Mouse (Mus musculus) thymus, postnatal 4 days (tissue): Measurements from ENCODE around the gene Rab25.

Source experiments
- DNase-seq: peaks from one replicate; pipeline ENCODE4 v3.0.0; 2021

Rab25 gene

DNA sequence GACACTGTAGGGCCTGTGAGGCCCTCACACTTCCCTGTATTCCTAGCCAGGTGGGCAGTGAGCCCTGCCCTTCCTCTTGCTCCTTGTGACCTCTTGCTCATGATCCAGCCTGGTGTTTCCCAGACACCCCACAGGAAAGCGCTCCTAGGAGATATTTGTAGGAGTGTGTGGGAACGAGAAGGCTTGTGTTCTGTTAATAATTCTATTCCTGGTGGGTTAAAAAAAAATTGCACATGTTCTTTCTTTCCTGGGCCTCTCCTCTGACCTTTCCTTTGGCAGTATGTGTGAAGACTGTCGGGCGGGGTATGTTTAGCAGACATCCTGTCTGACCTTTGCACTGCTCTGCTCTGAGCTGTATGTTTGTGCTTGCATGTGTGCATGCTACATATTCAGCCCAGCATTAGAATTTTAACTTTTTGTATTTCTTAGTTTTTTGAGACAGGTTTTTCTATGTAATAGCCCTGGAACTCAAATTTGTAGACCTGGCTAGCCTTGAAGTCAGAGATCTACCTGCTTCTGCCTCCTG lies 18.5 kb upstream of the Rab25 start:
- no peak for DNase-seq

DNA sequence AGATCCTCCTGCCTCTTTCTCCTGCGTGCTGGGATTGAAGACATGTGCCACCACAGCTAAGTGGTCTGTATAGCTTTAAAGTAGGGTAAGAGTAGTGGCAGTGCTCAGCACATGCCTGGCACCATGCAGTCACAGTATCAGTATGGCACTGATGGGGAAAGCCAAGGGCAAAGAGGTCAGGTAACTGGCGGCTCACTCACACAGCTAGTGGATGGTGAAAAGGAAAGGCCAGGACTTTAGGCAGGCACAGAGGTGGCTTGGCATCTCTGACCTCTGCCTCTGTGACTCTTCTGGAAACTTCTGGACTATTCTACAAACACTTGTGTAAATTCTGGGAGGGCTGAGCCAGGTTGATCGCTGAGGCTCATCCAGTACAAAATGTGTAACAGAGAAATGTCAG lies 18.0 kb upstream of the Rab25 start:
- no peak for DNase-seq

DNA sequence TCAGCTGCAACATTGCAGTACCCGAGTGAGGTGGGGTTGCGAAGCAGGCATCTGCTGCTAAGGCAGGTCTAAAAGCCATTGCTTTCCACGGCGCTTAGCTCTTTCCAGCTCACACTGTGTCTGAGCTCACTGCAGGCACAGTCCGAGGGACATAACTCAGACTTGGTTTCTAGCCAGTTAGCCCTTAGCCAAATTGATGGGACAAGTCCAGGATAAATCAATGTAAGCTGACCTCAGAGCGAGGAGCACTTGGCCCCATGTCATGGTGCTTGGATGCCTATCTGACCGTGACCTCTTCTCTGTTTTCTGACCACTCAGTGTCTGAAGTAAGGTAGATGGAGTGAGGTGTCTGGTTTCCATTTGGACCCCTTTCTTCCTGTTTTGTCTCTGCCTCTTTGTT lies 15.9 kb upstream of the Rab25 start:
- no peak for DNase-seq

DNA sequence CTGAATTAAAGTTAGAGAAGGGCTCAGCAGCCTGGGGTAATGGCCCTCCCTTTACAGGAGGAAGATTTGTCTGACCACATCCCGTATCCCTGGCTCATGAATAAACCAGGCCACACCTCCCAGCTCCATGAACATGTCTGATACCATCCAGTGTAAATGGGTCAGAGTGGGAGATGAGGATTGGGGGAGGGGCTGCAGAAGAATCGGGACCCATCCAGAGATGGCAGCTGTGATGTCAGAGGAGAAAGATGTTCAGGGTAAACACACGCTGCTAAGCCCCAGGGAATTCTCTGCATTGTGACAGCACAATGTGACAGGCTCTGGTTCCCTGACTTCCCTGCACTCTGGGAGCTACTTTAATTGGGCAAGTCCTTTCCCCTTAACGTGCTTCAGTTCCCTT lies 15.3 kb upstream of the Rab25 start:
- no peak for DNase-seq

DNA sequence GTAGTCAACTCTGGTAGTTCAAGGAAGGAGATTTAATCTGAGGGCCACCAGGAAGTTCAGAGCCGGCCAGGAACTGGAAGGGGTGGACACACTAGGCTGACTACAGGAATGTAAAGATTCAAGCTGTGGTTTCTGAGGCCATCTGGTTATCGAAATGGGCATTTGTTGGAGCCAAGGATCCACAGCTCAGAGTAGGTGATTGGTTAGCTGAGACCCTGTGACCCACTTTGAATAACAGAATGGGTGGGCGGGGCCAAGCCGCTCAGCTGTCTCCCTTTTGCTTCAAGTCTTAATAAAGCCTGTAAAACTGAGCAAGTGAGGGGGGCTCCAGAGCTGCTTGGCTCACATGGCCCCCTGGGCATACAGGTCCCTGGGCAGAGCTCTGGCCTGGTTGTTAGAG lies 13.9 kb upstream of the Rab25 start:
- DNase-seq, result peak; percentile 46

DNA sequence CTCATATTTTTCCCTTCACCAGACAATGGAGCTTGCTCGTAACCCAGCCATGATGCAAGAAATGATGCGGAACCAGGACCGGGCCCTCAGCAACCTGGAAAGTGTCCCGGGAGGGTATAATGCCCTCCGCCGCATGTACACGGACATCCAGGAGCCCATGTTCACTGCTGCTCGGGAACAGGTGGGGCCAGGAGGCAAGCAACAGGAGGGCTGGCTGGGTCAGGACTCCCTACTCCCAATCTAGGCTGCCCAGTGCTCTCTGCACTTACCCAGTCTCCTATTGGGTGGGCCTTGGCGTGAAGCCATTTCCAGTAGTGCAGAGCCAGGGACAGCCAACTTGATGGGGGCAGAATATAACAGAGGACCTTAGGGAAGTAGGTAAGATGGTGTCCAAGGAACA lies 11.5 kb upstream of the Rab25 start:
- DNase-seq, result no peak

DNA sequence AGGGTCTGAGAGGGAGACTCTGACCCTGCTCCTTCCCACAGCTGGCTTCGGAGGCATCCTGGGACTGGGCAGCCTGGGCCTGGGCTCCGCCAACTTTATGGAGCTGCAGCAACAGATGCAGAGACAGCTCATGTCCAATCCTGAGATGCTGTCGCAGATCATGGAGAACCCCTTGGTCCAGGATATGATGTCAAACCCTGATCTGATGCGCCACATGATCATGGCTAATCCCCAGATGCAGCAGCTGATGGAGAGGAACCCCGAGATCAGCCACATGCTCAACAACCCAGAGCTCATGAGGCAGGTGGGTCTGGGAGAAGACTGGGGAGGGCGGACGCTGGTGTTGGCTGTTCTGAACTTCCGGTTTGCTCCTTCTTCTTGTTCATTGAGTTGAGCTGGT lies 8.5 kb upstream of the Rab25 start:
- DNase-seq, result no peak

DNA sequence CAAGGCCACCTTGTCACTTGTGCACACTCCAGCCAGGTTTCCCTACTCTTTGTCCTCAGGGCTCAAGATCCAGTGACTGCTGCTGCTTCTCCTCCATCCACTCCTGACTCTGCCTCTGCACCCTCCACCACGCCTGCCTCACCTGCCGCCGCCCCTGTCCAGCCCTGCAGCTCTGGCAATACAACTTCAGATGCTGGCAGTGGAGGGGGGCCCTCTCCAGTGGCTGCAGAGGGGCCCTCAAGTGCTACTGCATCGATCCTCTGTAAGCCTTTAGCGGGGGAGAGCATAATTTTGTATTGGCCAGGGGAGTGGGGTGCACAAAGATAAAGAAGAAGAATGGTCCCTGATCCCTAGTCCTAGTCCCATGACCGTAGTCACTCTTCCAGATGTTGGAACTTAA lies 7.6 kb upstream of the Rab25 start:
- no peak for DNase-seq

DNA sequence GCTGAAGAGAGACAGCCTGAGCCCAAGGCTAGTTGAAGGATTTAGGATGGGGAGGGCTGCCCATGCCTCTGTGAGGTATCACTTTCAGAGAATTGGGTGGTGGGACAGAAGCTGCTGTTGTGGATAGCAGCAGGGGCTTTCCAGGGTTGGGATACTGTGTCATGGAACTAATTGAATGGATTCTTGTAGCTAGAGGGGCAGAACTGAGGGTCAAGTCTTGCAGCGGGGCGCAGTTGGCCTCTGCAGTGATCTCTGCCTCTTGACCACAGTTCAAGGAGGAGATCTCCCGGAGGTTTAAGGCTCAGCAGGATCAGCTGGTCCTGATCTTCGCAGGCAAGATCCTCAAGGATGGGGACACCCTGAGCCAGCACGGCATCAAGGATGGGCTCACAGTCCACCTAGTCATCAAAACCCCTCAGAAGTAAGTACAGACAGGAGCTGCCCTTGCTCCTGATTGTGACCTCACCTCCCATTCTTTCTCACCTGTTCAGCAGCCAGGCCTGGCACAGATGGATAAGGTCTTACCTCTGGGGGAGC lies 7.0 kb upstream of the Rab25 start:
- no peak for DNase-seq

DNA sequence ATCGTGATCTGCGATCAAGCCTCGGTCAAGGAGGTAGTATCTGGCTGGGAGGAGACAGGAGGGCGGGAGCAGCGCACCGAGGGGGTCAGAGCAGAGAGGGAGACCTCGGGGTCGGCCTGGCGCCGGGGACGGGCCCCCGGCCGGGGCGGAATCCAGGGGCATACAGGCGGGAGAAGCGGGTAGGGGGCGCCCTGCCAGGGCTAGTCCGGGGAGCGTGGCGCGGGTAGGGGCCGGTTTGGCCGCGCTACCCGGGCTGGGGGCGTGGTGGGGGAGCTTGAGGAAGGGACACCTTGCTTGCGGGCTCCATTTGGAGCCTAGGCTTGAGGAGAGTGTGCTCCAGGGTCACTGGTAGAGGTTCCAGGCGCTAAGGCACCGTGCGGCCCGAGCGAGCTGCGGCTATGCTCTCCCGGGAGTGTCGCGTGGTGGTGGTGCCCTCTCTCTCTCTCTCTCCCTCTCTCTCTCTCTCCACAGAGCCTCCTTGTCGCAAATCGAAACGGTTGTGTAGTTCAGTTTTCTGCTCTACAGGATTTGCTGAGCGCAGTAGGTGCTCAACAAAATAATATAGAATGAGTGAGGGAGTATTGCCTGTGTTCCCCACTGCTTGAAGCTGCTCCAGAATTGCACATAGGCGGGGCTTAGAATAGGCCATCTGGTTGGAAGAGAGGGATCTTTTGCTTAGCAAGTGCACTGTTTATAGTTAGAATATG lies 5.9 kb upstream of the Rab25 start:
- peak; percentile 90 for DNase-seq

DNA sequence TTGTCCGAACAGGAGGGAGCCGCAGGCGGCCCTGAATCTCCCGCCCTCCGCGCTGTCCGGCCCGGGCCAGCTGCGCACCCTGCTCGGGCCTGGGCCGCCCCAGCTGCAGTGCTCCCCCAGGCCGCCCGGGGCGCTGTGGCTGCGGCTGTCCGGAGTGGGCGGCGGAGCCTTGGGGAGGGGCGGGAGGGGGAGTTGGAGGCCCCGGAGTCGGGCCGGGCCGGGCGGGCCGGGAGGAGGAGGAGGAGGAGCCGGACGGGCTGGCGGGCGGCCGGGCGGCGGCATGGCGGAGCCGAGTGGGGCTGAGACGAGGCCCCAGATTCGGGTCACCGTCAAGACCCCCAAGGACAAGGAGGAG lies 5.4 kb upstream of the Rab25 start, which contains the start of gene Ubqln4:
Gene Ubqln4, plus strand, starts transcription at position 234 of the 355 bp plus-strand sequence.
- DNase-seq, result peak; percentile 93

DNA sequence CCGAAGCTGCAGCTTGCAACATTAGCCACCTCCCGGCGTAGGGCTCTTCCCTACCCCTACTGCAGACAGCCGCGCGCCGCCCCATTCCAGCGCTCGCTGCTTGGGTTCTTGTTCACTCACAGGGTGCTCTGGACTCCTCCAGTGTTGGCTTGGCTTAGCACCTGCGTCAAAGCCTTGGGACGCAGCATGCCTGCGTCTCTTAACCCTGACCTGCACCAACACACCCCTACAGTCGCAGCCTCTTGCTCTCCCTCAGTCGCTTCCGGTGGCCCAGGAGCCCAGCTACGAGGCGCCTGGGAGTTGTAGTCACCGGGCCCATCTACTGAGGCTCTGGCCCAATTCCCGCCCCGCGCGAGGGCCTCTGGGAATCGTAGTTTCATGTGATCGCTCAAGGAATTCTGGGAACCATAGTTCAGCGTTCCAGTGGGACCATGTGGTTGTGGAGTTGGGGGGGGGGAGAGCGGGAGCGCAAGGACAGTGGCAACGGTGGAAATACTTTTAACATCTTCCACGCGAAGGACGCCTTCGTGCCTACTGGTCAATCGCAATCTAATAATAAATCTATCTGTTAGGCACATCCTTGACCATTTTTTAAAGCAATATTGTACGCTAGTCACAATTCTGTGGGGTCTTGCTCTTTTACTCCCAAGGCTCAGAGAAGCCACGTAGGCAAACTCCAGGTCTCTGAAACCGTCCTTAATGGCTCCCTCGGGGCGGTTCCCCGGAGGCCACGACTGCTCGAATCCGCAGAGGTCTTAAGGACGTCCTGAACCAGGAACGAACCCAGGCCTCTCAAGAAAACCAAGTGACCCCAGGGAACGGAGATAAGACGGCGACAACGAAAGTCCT lies 4.8 kb upstream of the Rab25 start, which contains the start of gene Lamtor2:
Gene Lamtor2, minus strand, starts transcription at position 399 of the 849 bp plus-strand sequence.
- peak; percentile 95 for DNase-seq

DNA sequence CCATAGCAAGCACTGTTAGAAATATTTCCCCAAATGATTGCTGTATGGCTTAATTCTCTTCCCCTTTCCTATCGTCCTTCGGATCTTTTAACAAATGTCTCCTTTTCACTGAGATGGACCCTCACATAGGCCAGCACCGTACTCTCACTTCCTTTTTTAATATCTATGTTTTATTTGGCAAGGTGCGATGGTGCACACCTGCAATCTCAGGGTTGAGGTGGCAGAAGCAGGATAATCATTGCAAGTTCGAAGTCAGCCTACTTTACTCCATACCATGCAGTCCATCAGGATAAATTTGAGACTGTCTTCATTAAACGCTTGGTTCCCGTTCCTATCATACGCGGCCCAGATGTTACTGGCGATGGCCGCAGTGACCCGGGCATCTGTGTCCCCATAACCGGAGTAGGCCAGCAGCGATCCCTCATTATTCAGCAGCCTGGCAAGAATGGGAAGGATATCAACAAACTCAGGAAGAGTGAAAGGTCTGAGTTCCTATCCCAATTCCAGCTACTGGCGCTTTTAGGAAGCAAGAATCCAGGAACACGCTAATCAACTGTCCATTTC lies 4.1 kb upstream of the Rab25 start:
- no peak for DNase-seq

DNA sequence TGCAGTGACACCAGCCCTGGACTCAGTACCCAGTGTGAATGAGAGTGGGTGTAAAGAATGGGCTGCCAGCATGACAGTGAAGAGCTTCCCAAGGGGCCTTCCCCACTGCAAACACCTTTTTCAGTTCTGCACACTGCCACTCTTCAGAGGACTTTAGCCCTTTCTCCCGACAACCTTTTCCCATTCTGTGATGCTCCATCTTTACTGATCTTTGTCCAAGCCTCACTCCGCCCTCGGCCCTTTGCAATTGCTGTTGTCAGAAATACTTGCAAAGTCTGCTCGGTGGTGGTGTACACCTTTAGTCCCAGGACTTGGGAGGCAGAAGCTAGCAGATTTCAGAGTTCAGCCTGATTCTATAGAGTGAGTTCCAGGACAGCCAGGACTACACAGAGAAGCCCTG lies 3.5 kb upstream of the Rab25 start:
- no peak for DNase-seq

DNA sequence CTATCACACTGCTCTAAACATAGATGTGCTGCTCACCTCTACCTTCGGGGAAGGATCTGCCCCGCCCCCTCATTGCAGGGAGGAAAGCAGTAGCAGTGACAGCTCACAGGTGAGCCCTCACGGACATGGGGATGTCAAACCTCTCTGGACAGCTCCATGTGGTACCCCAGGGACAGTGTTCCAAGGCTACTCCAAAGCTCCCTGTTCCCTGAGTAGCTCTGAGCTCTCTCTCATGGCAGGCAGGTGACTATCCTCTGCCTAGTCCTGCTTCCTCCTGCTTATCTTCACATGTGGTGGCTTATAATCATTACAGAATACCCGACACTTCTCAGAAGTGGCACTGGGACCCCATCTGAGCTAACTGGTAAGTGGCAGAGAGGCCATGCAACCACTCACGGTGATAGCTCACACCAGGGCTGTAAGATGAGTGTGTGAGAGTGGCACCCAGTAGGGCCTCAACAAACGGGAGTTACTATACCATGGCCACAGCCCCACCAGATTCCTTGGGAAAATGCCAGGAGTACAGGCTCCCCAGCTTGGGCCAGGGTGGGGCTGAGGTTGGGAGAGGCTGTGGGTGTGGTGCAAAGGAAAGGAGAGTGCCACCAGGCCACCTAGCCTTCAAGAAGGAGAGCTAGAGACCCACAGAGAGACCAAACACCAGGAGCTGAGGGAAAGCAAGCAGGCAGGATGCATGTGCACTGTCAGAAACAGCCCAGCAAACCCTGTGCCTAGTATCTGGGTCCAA lies 1.3 kb downstream of the Rab25 start:
- no peak for DNase-seq

DNA sequence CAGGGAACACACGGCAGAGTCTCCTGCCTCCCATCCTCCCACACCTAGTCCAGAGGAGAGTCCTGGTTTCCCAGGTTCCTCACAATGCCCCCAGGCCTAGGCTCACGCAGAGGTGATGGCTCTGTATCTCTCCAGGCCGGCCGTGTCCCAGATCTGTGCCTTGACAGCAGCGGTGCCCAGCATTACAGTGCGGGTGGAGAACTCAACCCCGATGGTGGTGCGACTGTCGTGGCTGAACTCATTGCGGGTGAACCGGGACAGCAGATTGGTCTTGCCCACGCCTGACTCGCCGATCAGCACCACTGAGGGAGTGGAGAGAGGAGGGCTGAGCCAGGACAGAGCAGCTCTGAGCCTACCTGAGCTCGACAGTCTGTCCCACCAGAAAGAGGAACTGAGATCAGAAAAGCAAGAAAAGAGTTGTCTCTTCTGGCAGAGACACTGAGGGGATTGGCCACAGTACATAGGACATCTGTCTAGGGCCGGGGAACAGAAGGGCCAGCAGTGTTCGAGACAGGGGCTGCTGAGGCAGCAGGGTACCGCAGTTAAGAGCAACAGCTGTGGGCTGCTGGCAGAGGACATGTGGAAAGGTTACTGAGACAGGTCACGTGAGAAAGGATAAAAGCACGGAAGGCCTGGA lies 3.0 kb downstream of the Rab25 start:
- DNase-seq, result peak; percentile 16

DNA sequence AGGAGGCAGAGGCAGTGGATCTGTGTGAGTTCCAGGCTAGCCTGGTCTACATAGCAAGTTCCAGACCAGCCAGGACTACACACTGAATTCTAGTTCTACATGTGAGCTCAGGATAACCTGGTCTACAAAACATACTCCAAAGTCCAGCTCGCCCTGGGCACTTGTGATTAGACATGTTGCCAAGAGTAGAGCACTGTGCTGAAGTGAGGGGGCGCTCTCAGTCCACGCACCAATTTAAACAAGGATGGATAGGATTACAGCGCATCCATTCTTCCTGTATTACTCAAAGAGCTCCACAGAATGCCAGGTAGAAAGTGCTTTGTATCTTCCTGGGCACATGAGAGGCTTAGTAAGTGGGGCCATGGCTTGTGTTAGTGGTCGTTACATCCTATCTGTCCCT lies 3.6 kb downstream of the Rab25 start:
- DNase-seq, result peak; percentile 50

DNA sequence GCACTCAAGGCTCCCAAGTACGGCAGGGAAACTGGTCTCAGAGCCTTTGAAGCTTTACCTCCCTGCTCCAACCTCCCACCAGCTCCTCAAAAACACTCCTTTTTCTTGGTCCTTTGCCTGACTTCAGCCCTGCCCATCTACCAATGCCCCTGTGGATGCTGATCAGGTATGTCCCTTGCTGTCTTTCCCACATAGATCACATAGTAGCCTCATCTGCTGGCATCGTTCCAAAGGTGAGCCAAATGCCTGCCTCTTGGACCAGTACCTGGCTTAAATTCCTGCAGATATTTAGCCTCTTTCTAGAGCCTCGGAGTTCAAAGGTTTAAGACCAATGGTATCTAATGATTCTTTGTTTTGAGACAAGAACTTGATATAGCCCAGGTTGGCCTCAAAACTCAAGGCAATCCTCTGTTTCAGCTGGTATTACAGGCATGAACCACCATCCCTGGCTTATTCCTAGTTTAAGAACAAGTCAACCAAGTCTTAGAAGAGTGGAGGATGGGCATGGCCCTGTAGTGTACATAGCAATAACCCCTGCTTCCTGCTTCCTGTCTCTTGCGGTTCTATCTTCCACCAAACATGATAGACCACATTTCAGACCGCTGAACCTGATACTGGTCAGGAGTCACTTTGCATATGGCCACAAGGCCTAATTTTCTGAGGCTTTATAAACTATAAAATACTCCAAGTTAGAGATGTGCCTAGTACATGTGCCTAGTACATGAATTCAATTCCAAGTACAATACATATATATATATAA lies 4.3 kb downstream of the Rab25 start:
- DNase-seq, result no peak

DNA sequence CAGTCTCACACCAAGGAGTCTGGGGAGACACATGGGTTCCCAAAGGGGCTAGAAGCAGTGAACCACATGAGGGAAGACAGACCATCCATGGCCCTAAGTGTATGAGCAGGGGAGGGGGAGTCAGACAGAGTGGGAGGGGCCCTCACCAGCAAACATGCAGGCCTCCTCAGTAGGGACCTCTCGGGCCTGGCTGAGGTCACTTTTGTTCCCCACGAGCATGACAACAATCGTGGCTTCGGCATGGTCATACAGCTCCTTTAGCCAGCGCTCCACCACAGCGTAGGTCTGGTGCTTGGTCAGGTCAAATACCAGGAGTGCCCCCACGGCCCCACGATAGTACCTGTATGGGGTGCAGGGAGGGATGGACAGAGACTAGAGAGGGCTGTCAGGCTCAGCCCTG lies 4.9 kb downstream of the Rab25 start:
- peak; percentile 10 for DNase-seq

DNA sequence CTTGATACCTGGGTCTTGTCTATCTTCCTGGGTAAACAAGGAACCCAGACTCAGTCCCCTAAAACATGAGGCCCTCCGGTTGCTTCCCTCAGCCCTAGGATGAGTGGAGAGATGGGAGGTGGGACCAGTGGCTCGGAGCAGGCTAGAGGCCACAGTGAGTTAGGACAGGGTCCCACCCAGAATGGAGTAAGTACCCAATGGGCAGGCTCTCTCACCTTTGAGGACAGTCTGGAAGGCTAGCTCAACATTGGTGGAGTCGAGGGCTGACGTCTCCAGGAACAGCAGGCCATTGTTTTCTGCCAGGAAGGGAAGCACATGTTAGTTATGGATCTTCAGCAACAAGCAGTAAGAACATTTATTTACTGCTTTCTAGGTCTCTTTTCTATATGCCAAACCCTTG lies 5.6 kb downstream of the Rab25 start:
- DNase-seq, result peak; percentile 4

DNA sequence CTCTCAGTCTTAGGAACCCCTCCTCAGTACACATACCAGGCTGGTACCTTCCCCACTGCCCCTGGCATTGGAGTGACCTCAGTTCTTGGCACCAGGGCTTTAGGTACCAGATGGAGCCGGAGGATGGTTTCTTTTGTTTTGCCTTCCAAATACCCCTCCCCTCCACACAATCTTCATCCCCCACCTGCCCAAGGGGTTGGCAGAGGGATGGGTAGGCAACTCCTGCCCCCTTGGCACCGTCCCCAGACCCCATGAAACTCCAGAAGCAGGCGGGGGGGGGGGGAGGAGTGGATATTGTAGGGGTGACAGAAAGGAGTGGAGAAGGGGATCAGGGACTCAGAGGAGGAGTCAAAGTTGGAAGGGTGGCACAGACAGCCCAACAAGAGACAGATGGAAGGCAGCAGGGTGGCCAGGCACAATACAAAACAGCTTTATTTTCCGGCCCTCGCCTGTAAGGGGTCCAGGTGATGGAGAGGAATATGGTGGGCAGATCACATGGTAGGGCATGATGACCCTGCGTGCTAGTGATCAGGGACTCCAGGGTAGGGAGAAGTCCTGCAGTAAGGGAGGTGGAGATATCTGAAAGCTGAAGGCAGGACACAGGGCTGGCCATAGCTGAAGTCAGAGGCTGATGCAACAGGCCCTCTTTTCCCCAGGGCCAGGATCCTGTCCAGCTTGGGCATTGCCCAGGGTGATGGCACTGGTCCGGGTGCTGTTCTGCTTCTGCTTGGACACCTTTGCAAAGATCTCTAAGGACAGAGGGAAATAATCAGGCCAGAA lies 6.3 kb downstream of the Rab25 start:
- peak; percentile 7 for DNase-seq
